Mouse (Mus musculus) olfactory bulb, adult 2 months (tissue): Measurements from ENCODE around the gene Gpr89.

ENCODE experiments used
- CTCF ChIP-seq: fragments of 200-500 bp; IDR thresholded peaks from 2 replicates; pipeline ENCODE4 v1.5.1; 2012; ENCODE audit warnings: low read depth, mild to moderate bottlenecking, low read length, moderate library complexity; ENCODE audit not compliant: insufficient read depth
- POLR2A ChIP-seq: fragments of 200-500 bp; IDR thresholded peaks from 2 replicates; pipeline ENCODE4 v1.6.1; 2012; ENCODE audit warnings: mild to moderate bottlenecking, low read depth, low read length, moderate library complexity; ENCODE audit not compliant: insufficient read depth

- TF ChIP-seq CTCF = no peak
- no peak for TF ChIP-seq POLR2A
These were observed 72.2 kb downstream of the Gpr89 start for GRCm38 (mm10) chr3:96832930-96833329.
